Mouse (Mus musculus) liver, embryonic 14.5 days (tissue): ENCODE measurements around the gene Phyh. TPM values are rescaled to one million over a fixed set of nuclear protein-coding genes. Genes with fewer than 3 reads are reported as not detected.

Experiments used
- ATAC-seq: fragments of 200-750 bp; cut with Nextera tagmentation; 2 replicates; pipeline ENCODE4 v1.8.0; 2017; ENCODE audit warnings: moderate number of reproducible peaks, mild to moderate bottlenecking, moderate library complexity; ENCODE audit not compliant: insufficient read depth
- DNase-seq, 3 experiments: peaks; one replicate each; pipeline ENCODE4 v3.0.0-alpha.2; 2012 to 2013; ENCODE audit warnings: low read depth in 3 of 3, low spot score in 3 of 3
- H3K27ac ChIP-seq: fragments of 300-500 bp; sonication (generic); 2 replicates; pipeline ENCODE4 v1.5.1; 2014; ENCODE audit warnings: moderate library complexity, mild to moderate bottlenecking, control low read depth, inconsistent platforms
- H3K27me3 ChIP-seq: fragments of 300-500 bp; sonication (generic); 2 replicates; pipeline ENCODE4 v1.6.1; 2014; ENCODE audit warnings: mild to moderate bottlenecking, low read length, moderate library complexity; ENCODE audit not compliant: control insufficient read depth, insufficient read depth
- H3K36me3 ChIP-seq: fragments of 300-500 bp; sonication (generic); replicated peaks from 2 replicates; pipeline ENCODE4 v1.6.1; 2014; ENCODE audit warnings: low read depth; ENCODE audit not compliant: control insufficient read depth, insufficient read depth
- H3K4me1 ChIP-seq, 2 experiments: fragments of 200-500 bp in 1 of 2; fragments of 300-500 bp in 1 of 2; sonication (generic) in 1 of 2; replicated peaks; 2 replicates each; pipeline ENCODE4 v1.6.1; 2012 to 2014; ENCODE audit warnings: antibody characterized with exemption in 1 of 2, inconsistent platforms in 1 of 2, low read length in 1 of 2; ENCODE audit not compliant: control insufficient read depth in 2 of 2, insufficient read depth in 2 of 2
- H3K4me2 ChIP-seq: fragments of 300-500 bp; sonication (generic); 2 replicates; pipeline ENCODE4 v1.6.1; 2014; ENCODE audit warnings: low read depth, mild to moderate bottlenecking, control low read depth, moderate library complexity
- H3K4me3 ChIP-seq, 2 experiments: fragments of 200-500 bp in 1 of 2; fragments of 300-500 bp in 1 of 2; sonication (generic) in 1 of 2; 2 replicates each; pipeline ENCODE4 v1.5.1; 2012 to 2014; ENCODE audit warnings: low read depth in 2 of 2, low read length in 2 of 2, mild to moderate bottlenecking in 2 of 2, control low read depth in 1 of 2, inconsistent platforms in 1 of 2, moderate library complexity in 1 of 2; ENCODE audit not compliant: insufficient read depth in 1 of 2
- H3K9ac ChIP-seq: fragments of 300-500 bp; sonication (generic); replicated peaks from 2 replicates; pipeline ENCODE4 v1.6.1; 2014; ENCODE audit warnings: mild to moderate bottlenecking, control low read depth, moderate library complexity
- H3K9me3 ChIP-seq: fragments of 300-500 bp; sonication (generic); 2 replicates; pipeline ENCODE4 v1.6.1; 2016; ENCODE audit warnings: low read length, mixed read lengths; ENCODE audit not compliant: control insufficient read depth
- CTCF ChIP-seq: IDR thresholded peaks from 2 replicates; pipeline ENCODE4 v1.5.1; 2016; ENCODE audit warnings: antibody characterized with exemption, low read depth, control low read depth
- EP300 ChIP-seq: IDR thresholded peaks from 2 replicates; pipeline ENCODE4 v1.6.1; 2016; ENCODE audit warnings: antibody characterized with exemption, low read depth
- WGBS: fragments of 180-500 bp; shearing (Covaris S2); extraction: QIAGEN DNeasy Blood & Tissue Kit; methylation state at CpG from one replicate; pipeline ENCODE4 v1.1.7; 2014; ENCODE audit not compliant: insufficient replicate concordance; 5-methylcytosine and 5-hydroxymethylcytosine counted together
- polyA plus RNA-seq, 2 experiments: library from polyadenylated mRNA; depleted of rRNA in 1 of 2; stranded (reverse) in 1 of 2; unstranded in 1 of 2; fragments of >200 nt; fragmentation: Nextera tagmentation in 1 of 2; extraction: Ambion mirVana in 1 of 2; gene quantifications; 2 replicates each; pipeline versions ENCODE4 v1.2.1 to v1.2.3; 2012 to 2014

Phyh gene
- polyA plus RNA-seq, 2 experiments = 38.8 to 63.8 TPM

- no peak for DNase-seq
- 5% methylated on average over 20 of the region's 20 CpGs for WGBS
- TF ChIP-seq EP300 (no peak), CTCF (no peak)
- Histone ChIP-seq H3K9ac (peak overlapping the region; percentile 96), H3K4me1 (peaks cover 6 to 17% of the 10 kb centered on the region in 2 experiments), H3K27ac (no peak overlapping the region), H3K4me3 (peak overlapping the region; percentile 89 to 94), H3K9me3 (no peaks in the 10 kb centered on the region), H3K27me3 (peaks cover 5% of the 10 kb centered on the region), H3K4me2 (peak overlapping the region; percentile 91), H3K36me3 (peaks cover 8% of the 10 kb centered on the region)
- ATAC-seq = no peak
These were observed 38.0 kb upstream of the Phyh start for GRCm38 (mm10) chr2:4880737-4881349.

- H3K4me2 ChIP-seq = peak within 1 kb of the TSS; percentile 91
- H3K36me3 ChIP-seq = peaks cover 16% of the 10 kb centered on the region
- H3K9me3 ChIP-seq = no peaks in the 10 kb centered on the region
- peak within 1 kb of the TSS; percentile 96 for H3K9ac ChIP-seq
- DNase-seq (peak; percentile 59 to 61 (median 60)), ATAC-seq (peak; percentile 81)
- H3K4me1 ChIP-seq = peaks cover 6 to 17% of the 10 kb centered on the region in 2 experiments
- H3K27me3 ChIP-seq = peaks cover 5% of the 10 kb centered on the region
- WGBS = 1% methylated on average over 92 of the region's 115 CpGs
- H3K4me3 ChIP-seq = peak within 1 kb of the TSS; percentile 89 to 94
- TF ChIP-seq CTCF (no peak), EP300 (no peak)
- H3K27ac ChIP-seq = peak within 1 kb of the TSS; percentile 74
These were observed 37.2 kb upstream of the Phyh start, which contains the start of gene Sephs1 for GRCm38 (mm10) chr2:4881350-4882248. TSS of gene Sephs1 (plus strand) at chr2:4881564.

- Histone ChIP-seq H3K36me3 (peaks cover 23% of the 10 kb centered on the region), H3K4me3 (peak overlapping the region; percentile 89 to 94), H3K27ac (peak overlapping the region; percentile 74), H3K27me3 (peaks cover 5% of the 10 kb centered on the region), H3K9ac (peak overlapping the region; percentile 96), H3K9me3 (no peaks in the 10 kb centered on the region), H3K4me1 (peaks cover 6 to 17% of the 10 kb centered on the region in 2 experiments), H3K4me2 (peak overlapping the region; percentile 91)
- TF ChIP-seq CTCF = no peak
- no peak for TF ChIP-seq EP300
- DNase-seq (peak; percentile 17 to 33 (median 26)), ATAC-seq (peak; percentile 61)
- under 1% methylated on average over 63 of the region's 63 CpGs for WGBS
These were observed 36.5 kb upstream of the Phyh start for GRCm38 (mm10) chr2:4882249-4882791.

- ATAC-seq (no peak), DNase-seq (peak in 1 of 3 experiments; percentile 10)
- Histone ChIP-seq H3K4me3 (peak overlapping the region; percentile 89 to 94), H3K36me3 (peaks cover 29% of the 10 kb centered on the region), H3K27me3 (peaks cover 5% of the 10 kb centered on the region), H3K9ac (peak overlapping the region; percentile 96), H3K27ac (peak overlapping the region; percentile 32; the same call in 1 of the 2 replicates), H3K9me3 (no peaks in the 10 kb centered on the region), H3K4me1 (peaks cover 6 to 17% of the 10 kb centered on the region in 2 experiments), H3K4me2 (peak overlapping the region; percentile 91)
- no peak for TF ChIP-seq EP300
- no peak for TF ChIP-seq CTCF
- WGBS = 4% methylated on average over 18 of the region's 18 CpGs
These were observed 35.7 kb upstream of the Phyh start for GRCm38 (mm10) chr2:4883009-4883704.
